Mouse (Mus musculus) embryonic facial prominence, embryonic 15.5 days (tissue): ENCODE results near the gene Rnf166. TPM values are rescaled to one million over a fixed set of nuclear protein-coding genes. Genes with fewer than 3 reads are reported as not detected.

Source experiments
- ATAC-seq: fragments of 200-750 bp; cut with Nextera tagmentation; 2 replicates; pipeline ENCODE4 v1.8.0; 2017; ENCODE audit warnings: low read depth, moderate TSS enrichment; ENCODE audit not compliant: insufficient number of reproducible peaks, low FRiP score, low TSS enrichment
- H3K27ac ChIP-seq: fragments of 300-500 bp; sonication (generic); replicated peaks from 2 replicates; pipeline ENCODE4 v1.5.1; 2015; ENCODE audit warnings: mild to moderate bottlenecking, inconsistent platforms
- H3K27me3 ChIP-seq: fragments of 300-500 bp; sonication (generic); 2 replicates; pipeline ENCODE4 v1.6.1; 2015; ENCODE audit warnings: inconsistent platforms
- H3K36me3 ChIP-seq: fragments of 300-500 bp; sonication (generic); 2 replicates; pipeline ENCODE4 v1.6.1; 2015; ENCODE audit warnings: mild to moderate bottlenecking, inconsistent platforms
- H3K4me1 ChIP-seq: fragments of 300-500 bp; sonication (generic); 2 replicates; pipeline ENCODE4 v1.6.1; 2015; ENCODE audit warnings: inconsistent platforms
- H3K4me2 ChIP-seq: fragments of 300-500 bp; sonication (generic); replicated peaks from 2 replicates; pipeline ENCODE4 v1.6.1; 2015; ENCODE audit warnings: mild to moderate bottlenecking, inconsistent platforms
- H3K4me3 ChIP-seq: fragments of 300-500 bp; sonication (generic); replicated peaks from 2 replicates; pipeline ENCODE4 v1.5.1; 2015; ENCODE audit warnings: mild to moderate bottlenecking, inconsistent platforms
- H3K9ac ChIP-seq: fragments of 300-500 bp; sonication (generic); 2 replicates; pipeline ENCODE4 v1.6.1; 2015; ENCODE audit warnings: inconsistent platforms
- H3K9me3 ChIP-seq: fragments of 300-500 bp; sonication (generic); replicated peaks from 2 replicates; pipeline ENCODE4 v1.6.1; 2016; ENCODE audit warnings: inconsistent platforms
- WGBS: fragments of 180-500 bp; shearing (Covaris S2); methylation state at CpG from one replicate; pipeline ENCODE4 v1.1.7; 2015; 5-methylcytosine and 5-hydroxymethylcytosine counted together
- polyA plus RNA-seq: library from polyadenylated mRNA; unstranded; fragments of >200 nt; fragmentation: Nextera tagmentation; extraction: Ambion mirVana; gene quantifications from 2 replicates; pipeline ENCODE4 v1.2.1, GENCODE M21; 2015

The Rnf166 gene
- polyA plus RNA-seq: 53.2 and 54.6 TPM in 2 replicates

- peak; percentile 91 for ATAC-seq
- H3K27me3 ChIP-seq: no peaks in the 10 kb centered on the region
- H3K27ac ChIP-seq: peak within 1 kb of the TSS; percentile 80
- WGBS: under 1% methylated on average over 100 of the region's 103 CpGs
- peaks cover 31% of the 10 kb centered on the region for H3K4me1 ChIP-seq
- no peaks in the 10 kb centered on the region for H3K9me3 ChIP-seq
- H3K36me3 ChIP-seq: peaks cover 44% of the 10 kb centered on the region
- peak within 1 kb of the TSS; percentile 94 for H3K9ac ChIP-seq
- peak within 1 kb of the TSS; percentile 90 for H3K4me2 ChIP-seq
- H3K4me3 ChIP-seq: peak within 1 kb of the TSS; percentile 99
These were observed at the start of gene Rnf166, which contains the start of gene Ctu2 for GRCm38 (mm10) chr8:122475580-122476320. Gene Rnf166, minus strand, starts transcription at chr8:122476064. Gene Ctu2, plus strand, starts transcription at chr8:122476143.

- H3K27ac ChIP-seq: peak overlapping the region; percentile 44; the same call in 1 of the 2 replicates
- H3K27me3 ChIP-seq: no peaks in the 10 kb centered on the region
- no peak overlapping the region for H3K4me3 ChIP-seq
- ATAC-seq: no peak
- H3K4me1 ChIP-seq: peaks cover 46% of the 10 kb centered on the region
- H3K36me3 ChIP-seq: no peaks in the 10 kb centered on the region
- H3K9ac ChIP-seq: no peak overlapping the region
- WGBS: 67% methylated on average over 6 of the region's 6 CpGs
- H3K4me2 ChIP-seq: no peak overlapping the region
- no peaks in the 10 kb centered on the region for H3K9me3 ChIP-seq
These were observed 49.1 kb upstream of the Rnf166 start for GRCm38 (mm10) chr8:122525004-122525403.

GRCm38 (mm10) chr8:122524506-122524905, 48.6 kb upstream of the Rnf166 start:
- 74% methylated on average over 6 of the region's 6 CpGs for WGBS
- no peak for ATAC-seq

GRCm38 (mm10) chr8:122523652-122524360, 47.9 kb upstream of the Rnf166 start:
- no peak overlapping the region for H3K9ac ChIP-seq

More at GRCm38 (mm10) chr8:122524506-122524905, 48.6 kb upstream of the Rnf166 start:
- Histone ChIP-seq H3K4me2 (peak overlapping the region; percentile 28; the same call in 1 of the 2 replicates), H3K9ac (no peak overlapping the region), H3K4me1 (peaks cover 46% of the 10 kb centered on the region), H3K27ac (peak overlapping the region; percentile 83), H3K9me3 (no peaks in the 10 kb centered on the region), H3K4me3 (no peak overlapping the region), H3K36me3 (no peaks in the 10 kb centered on the region), H3K27me3 (no peaks in the 10 kb centered on the region)

DNA sequence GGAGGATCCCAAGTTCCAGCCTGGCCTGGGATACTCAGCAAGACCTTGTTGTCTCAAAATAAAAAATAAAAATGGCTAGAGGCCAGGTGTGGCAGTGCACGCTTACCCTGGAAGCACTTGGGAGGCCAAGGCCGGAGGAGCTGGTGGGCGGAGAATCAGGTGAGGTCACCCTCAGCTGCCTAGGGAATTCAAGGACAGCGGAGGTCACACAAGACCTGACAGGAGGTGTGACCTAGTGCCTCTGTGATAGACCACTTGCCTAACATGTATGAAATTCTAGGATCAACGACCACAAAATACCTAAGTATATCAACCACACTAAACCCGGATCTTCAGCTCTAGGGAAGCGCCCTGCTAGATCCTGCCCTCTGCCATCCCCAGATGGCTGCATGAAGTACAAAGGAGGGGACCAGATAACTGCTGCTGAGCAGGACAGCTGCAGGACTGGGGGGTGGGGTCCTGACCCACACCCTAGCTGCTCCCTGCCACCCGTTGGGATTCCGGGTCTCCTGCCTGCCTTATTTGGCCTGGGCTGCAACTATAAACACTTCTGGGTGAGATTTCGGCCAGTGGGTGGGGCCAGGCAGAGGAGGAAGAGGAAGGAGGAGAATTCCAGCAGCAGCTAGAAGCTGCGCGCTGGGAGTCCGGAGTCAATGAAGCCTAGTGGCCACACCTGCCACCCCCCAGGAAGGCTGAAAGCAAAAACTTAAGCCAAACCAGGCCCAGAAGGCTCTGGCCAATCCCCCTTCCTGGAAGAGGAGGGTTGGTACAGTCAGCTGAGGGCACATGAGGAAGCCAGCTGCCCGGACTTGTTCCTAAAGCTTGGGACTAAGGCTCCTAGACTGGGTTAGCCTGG, 47.2 kb upstream of the Rnf166 start:
- H3K27me3 ChIP-seq: no peaks in the 10 kb centered on the region
- 54% methylated on average over 14 of the region's 14 CpGs for WGBS
- H3K4me2 ChIP-seq: peak overlapping the region; percentile 28
- H3K27ac ChIP-seq: peak overlapping the region; percentile 83
- no peaks in the 10 kb centered on the region for H3K36me3 ChIP-seq
- peaks cover 55% of the 10 kb centered on the region for H3K4me1 ChIP-seq
- peak; percentile 30; the same call in 1 of the 2 replicates for ATAC-seq
- H3K9ac ChIP-seq: no peak overlapping the region
- no peak overlapping the region for H3K4me3 ChIP-seq
- H3K9me3 ChIP-seq: no peaks in the 10 kb centered on the region

More at GRCm38 (mm10) chr8:122523652-122524360, 47.9 kb upstream of the Rnf166 start:
- WGBS: 17% methylated on average over 23 of the region's 23 CpGs
- H3K27me3 ChIP-seq: no peaks in the 10 kb centered on the region
- peak overlapping the region; percentile 83 for H3K27ac ChIP-seq
- ATAC-seq: peak; percentile 31
- H3K36me3 ChIP-seq: no peaks in the 10 kb centered on the region
- no peak overlapping the region for H3K4me3 ChIP-seq
- no peaks in the 10 kb centered on the region for H3K9me3 ChIP-seq
- peaks cover 47% of the 10 kb centered on the region for H3K4me1 ChIP-seq
- H3K4me2 ChIP-seq: peak overlapping the region; percentile 28

- H3K4me3 ChIP-seq: no peak overlapping the region
- no peaks in the 10 kb centered on the region for H3K9me3 ChIP-seq
- H3K27me3 ChIP-seq: no peaks in the 10 kb centered on the region
- H3K9ac ChIP-seq: no peak overlapping the region
- H3K4me1 ChIP-seq: peaks cover 52% of the 10 kb centered on the region
- no peak overlapping the region for H3K4me2 ChIP-seq
- H3K36me3 ChIP-seq: no peaks in the 10 kb centered on the region
- ATAC-seq: no peak
- 76% methylated on average over 11 of the region's 11 CpGs for WGBS
- H3K27ac ChIP-seq: 0 out of 2 replicates have a peak overlapping the region, but pooled peaks have one; percentile 22
These were observed 44.7 kb upstream of the Rnf166 start for GRCm38 (mm10) chr8:122520611-122521010.

DNA sequence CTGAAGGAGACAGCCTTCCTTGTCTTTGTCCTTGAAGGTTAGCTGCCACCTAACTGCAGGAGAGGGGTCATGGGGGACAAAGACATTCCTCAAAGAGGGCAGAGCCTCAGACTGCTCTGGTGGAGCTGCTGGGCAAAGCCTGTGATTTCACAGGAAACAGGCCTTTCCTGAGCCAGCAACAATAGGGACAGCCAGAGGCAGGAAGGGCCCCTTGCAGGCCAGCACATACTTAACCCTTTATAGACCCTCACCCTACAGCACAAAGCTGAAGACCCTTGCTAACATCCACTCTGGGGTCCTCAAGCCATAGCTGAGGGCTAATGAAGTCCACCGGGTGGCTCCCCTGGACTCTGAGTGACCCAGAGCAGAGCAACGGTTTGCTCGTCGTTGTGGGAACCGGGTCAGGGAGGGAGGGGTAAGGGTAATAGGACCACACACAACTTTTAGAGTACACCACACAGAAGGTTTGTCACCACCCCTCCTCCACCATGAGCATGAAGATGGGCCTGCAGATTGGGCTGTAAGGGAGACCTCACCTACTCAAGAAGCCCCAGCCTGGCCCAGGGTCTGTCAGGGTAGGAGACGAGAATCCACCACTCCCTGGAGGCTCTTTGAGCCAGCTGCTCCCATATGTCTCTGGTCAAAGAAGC, 41.8 kb upstream of the Rnf166 start:
- Histone ChIP-seq H3K4me2 (no peak overlapping the region), H3K27me3 (no peaks in the 10 kb centered on the region), H3K9ac (no peak overlapping the region), H3K36me3 (peaks cover 2% of the 10 kb centered on the region; the same call in 1 of the 2 replicates), H3K4me1 (peaks cover 22% of the 10 kb centered on the region), H3K9me3 (no peaks in the 10 kb centered on the region), H3K4me3 (no peak overlapping the region), H3K27ac (peak overlapping the region; percentile 45)
- peak; percentile 32 for ATAC-seq
- 19% methylated on average over 6 of the region's 6 CpGs for WGBS

DNA sequence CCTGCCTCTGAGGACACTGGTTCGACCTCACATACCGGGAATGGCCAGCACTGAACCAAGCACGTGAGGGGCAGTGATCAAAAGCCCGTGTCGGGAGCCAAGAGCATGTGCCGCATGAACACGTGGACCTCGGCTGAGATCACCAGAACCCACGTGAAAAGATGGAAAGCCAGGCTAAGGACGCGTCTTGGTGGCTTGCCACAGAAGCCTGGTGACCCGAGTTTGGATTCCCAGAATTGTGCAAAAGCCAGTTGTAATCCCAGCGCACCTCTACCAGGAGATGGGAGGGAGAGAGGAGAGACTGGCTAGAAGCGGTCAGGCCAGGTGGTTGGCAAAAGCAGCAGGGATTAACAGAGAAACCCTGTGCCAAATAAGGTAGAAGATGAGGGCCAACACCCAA, 39.8 kb upstream of the Rnf166 start:
- Histone ChIP-seq H3K36me3 (peaks cover 5% of the 10 kb centered on the region; the same call in 1 of the 2 replicates), H3K27ac (no peak overlapping the region), H3K4me2 (no peak overlapping the region), H3K27me3 (no peaks in the 10 kb centered on the region), H3K4me1 (peaks cover 40% of the 10 kb centered on the region), H3K9ac (no peak overlapping the region), H3K4me3 (no peak overlapping the region), H3K9me3 (no peaks in the 10 kb centered on the region)
- WGBS: 88% methylated on average over 14 of the region's 14 CpGs
- no peak for ATAC-seq

DNA sequence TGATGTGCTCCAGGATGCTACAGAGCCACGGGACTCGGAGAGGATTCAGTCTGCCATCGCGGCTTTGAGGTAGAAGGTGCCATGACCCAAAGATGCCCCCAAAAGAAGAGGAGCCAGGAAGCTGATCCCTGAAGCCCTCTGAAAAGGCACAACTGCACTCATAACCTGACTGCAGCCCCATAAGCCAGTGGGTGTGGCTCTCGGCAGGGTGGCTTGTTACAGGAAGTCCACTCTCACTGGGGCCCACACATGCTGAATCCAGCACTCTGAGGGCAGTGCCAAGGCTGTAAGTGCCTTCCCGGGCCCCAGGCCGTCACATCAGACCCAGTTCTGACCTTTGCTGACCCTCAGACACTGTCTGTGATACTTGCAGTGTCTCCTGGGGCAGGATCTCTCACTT, 36.5 kb upstream of the Rnf166 start:
- Histone ChIP-seq H3K4me3 (no peak overlapping the region), H3K9me3 (no peaks in the 10 kb centered on the region), H3K27me3 (no peaks in the 10 kb centered on the region), H3K4me1 (peaks cover 28% of the 10 kb centered on the region), H3K4me2 (no peak overlapping the region), H3K36me3 (peaks cover 9% of the 10 kb centered on the region; the same call in 1 of the 2 replicates), H3K9ac (no peak overlapping the region), H3K27ac (no peak overlapping the region)
- ATAC-seq: no peak
- 62% methylated on average over 7 of the region's 7 CpGs for WGBS

DNA sequence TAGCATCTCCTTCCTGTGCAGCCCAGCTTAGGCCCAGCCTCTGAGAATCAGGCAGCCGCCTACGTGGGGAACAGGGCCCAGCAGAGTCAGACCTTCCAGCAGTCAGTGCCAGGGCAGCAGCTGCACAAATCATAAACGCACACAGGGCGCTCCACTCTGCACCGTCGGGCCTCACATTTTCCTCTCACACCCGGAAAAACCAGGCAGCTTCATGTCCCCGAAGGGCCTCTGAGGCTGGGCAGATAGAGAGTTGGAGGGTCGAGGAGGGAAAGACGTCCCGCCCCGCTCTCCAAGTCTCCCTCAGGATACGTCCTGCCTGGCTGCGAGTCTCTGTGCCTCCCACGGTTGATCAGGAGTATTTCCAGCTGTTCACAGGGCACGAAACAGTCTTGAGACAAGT, 35.7 kb upstream of the Rnf166 start:
- Histone ChIP-seq H3K9ac (no peak overlapping the region), H3K4me2 (no peak overlapping the region), H3K27me3 (no peaks in the 10 kb centered on the region), H3K36me3 (peaks cover 11% of the 10 kb centered on the region; the same call in 1 of the 2 replicates), H3K4me1 (peaks cover 22% of the 10 kb centered on the region), H3K9me3 (no peaks in the 10 kb centered on the region), H3K4me3 (no peak overlapping the region), H3K27ac (peak overlapping the region; percentile 71)
- 49% methylated on average over 16 of the region's 16 CpGs for WGBS
- peak; percentile 40; the same call in 1 of the 2 replicates for ATAC-seq
